Mouse (Mus musculus) cerebellum, adult 11-12 months (tissue): ENCODE data around the gene Tbc1d1.

Experiments
- DNase-seq: peaks from one replicate; pipeline ENCODE4 v3.0.0; 2022

Tbc1d1 gene

GRCm38 (mm10) chr5:64207800-64208199 lies 51.7 kb downstream of the Tbc1d1 start:
- no peak for DNase-seq

- no peak for DNase-seq
These were observed 54.7 kb downstream of the Tbc1d1 start for GRCm38 (mm10) chr5:64210817-64211216.

GRCm38 (mm10) chr5:64211284-64211683 lies 55.2 kb downstream of the Tbc1d1 start:
- DNase-seq = no peak

- DNase-seq = no peak
These were observed 56.1 kb downstream of the Tbc1d1 start for GRCm38 (mm10) chr5:64212206-64212605.

GRCm38 (mm10) chr5:64212619-64213018 lies 56.5 kb downstream of the Tbc1d1 start:
- DNase-seq = no peak

- DNase-seq = no peak
These were observed 59.7 kb downstream of the Tbc1d1 start for GRCm38 (mm10) chr5:64215806-64216205.

GRCm38 (mm10) chr5:64216326-64216725 lies 60.2 kb downstream of the Tbc1d1 start:
- DNase-seq = no peak

- DNase-seq = no peak
These were observed 61.2 kb downstream of the Tbc1d1 start for GRCm38 (mm10) chr5:64217256-64217655.

GRCm38 (mm10) chr5:64217816-64218602 lies 61.9 kb downstream of the Tbc1d1 start:
- no peak for DNase-seq

GRCm38 (mm10) chr5:64218603-64218999 lies 62.5 kb downstream of the Tbc1d1 start:
- DNase-seq = no peak

- DNase-seq = no peak
These were observed 64.7 kb downstream of the Tbc1d1 start for GRCm38 (mm10) chr5:64220776-64221175.

GRCm38 (mm10) chr5:64224735-64225425 lies 68.8 kb downstream of the Tbc1d1 start:
- no peak for DNase-seq

GRCm38 (mm10) chr5:64228252-64228651 lies 72.1 kb downstream of the Tbc1d1 start:
- DNase-seq = no peak

- DNase-seq = no peak
These were observed 73.3 kb downstream of the Tbc1d1 start for GRCm38 (mm10) chr5:64229336-64229866.

- DNase-seq = peak; percentile 64
These were observed 74.0 kb downstream of the Tbc1d1 start for GRCm38 (mm10) chr5:64230061-64230466.

- DNase-seq = no peak
These were observed 74.5 kb downstream of the Tbc1d1 start for GRCm38 (mm10) chr5:64230507-64231041.

GRCm38 (mm10) chr5:64232872-64233271 lies 76.8 kb downstream of the Tbc1d1 start:
- DNase-seq = no peak

- no peak for DNase-seq
These were observed 78.3 kb downstream of the Tbc1d1 start for GRCm38 (mm10) chr5:64234269-64234985.

GRCm38 (mm10) chr5:64235250-64235649 lies 79.1 kb downstream of the Tbc1d1 start:
- no peak for DNase-seq

- DNase-seq = no peak
These were observed 80.5 kb downstream of the Tbc1d1 start for GRCm38 (mm10) chr5:64236561-64236960.

- no peak for DNase-seq
These were observed 81.2 kb downstream of the Tbc1d1 start for GRCm38 (mm10) chr5:64237263-64237662.

GRCm38 (mm10) chr5:64237693-64238092 lies 81.6 kb downstream of the Tbc1d1 start:
- DNase-seq = no peak
